Mouse (Mus musculus): ENCODE results near the gene Chrna3.

The Chrna3 gene

DNA sequence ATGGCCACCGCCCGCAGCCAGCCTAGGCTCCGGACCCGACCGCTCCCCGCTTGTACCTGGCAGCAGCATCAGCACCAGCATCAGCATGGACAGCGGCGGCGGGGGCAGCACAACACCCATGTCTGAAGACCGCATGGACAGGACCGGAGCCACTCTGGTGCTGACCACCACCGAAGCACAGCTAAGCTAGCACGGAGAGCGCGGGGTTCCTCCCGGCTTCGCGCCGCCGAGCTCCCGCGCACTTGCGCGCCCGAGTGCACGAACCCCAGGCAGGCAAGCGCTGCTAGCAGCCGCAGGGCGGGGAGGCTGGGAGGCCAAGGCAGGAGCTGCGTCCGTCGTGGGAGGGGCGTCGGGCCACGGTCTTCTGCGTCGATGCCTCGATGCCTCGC is at the start of gene Chrna3:
Gene Chrna3, minus strand, starts transcription at position 288 of the 389 bp plus-strand sequence.
- no peak for DNase-seq (ENCODE audit: low read depth, low spot score)

DNA sequence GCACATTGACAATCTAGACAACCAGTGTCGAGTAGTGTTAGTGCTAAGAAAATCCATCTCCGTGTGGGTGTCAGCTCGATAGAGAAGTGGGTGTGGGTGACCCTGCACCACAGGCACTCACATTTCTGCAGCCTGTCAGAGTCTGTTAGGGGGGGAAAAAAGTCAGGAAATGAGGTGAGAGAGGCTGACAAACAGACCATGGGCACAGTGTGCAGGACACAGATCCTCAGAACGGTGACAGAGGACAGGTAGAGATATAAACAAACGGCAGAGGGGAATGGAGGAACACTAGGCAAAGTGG is 41.6 kb upstream of the Chrna3 start:
- DNase-seq (ENCODE audit: low read depth, low spot score): no peak

- no peak for DNase-seq (ENCODE audit: low read depth, low spot score)
Observed at GRCm38 (mm10) chr9:55067260-55067964, 41.0 kb upstream of the Chrna3 start.

DNA sequence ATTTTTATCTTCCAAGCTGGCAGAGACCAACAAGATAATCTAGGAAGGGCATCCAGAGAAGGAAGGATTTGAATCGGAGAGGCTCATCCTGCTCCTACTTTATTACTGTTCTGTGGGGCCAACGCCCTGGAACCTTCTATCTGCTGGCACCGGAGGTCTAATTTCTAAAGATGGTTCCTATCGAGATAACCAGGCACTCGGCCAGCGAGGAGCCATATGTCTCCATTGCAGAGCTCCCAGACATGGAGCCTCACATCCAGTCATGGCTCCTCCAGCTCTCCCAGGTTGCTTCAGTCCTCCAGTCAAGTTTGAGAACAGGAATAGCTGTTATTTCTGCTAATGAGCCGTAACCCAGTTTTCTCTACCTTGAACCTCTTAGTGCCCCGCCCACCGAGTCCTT is 38.9 kb upstream of the Chrna3 start:
- no peak for DNase-seq (ENCODE audit: low read depth, low spot score)

DNA sequence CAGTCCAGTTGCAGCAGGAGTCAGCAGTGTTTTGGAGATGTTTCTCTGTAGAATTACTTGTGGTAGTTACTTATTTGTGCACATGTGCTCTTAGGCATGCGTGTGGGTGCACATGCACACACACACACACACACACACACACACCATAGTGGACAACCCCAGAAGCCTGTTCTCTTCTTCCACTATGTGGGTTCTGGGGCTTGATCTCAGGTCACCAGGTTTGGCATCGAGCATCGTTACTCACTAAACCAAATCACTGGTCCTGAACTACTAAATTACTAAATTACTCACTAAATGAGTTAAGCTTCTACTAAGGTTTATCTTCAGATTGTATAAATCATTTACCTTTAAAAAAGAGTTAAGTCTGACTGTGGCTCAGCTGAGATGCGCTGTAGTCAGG is 31.7 kb upstream of the Chrna3 start:
- DNase-seq (ENCODE audit: low read depth, low spot score): no peak

- no peak for DNase-seq (ENCODE audit: low read depth, low spot score)
Observed at GRCm38 (mm10) chr9:55055386-55055930, 29.1 kb upstream of the Chrna3 start.

DNA sequence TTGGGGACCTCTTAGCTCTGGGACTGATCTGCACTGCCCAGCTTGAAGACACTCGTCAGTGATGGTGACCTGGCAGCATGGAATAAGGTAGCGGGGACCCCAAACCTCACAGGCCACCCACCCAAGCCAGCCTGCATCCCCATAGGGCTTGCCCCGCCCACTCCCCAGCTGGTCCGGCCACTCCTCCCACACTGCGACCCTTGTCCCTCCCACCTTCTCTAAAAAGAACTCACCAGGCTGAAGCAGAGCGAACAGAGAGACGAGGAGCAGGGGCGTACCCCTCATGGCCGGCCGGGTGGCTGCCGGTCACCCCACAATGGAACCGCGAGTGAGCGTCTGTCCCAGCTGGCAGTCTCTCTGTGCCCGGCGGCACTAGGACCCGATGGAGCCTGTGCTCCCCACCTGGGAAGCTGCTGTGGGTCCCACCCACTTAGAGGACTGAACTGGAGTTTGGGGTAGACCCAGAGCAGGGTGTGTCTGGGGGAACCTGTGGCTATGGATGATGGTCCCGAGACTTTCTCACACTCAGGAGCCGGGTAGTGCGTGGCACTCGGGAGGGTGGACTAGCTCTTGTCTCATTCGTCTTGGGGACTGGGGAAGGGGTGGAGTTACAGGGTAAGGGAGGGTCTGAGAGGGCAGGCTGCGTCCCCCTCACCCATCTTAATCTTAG is 22.0 kb upstream of the Chrna3 start, which contains the start of gene Chrnb4:
Gene Chrnb4, minus strand, starts transcription at position 569 of the 670 bp plus-strand sequence.
- DNase-seq (ENCODE audit: low read depth, low spot score): no peak

DNA sequence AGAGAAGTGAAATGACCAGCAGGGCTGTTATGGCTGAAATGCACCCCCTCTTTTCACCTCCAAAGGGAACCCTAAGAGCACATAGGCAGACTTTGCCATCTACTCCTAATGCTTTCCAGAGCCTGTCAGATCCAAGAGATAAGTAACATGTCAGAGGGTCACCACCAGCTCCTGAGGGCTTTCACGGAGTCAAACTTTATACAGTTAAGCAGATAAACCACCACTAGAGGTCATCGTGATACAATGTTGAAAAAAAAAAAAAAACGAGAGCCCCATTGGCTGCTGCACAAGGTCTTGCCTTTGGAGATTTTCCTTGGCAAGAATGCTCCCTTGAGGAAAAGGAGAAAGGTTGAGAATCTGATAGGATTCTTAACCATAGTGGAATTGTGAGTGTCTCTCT is 20.4 kb upstream of the Chrna3 start:
- DNase-seq (ENCODE audit: low read depth, low spot score): no peak

DNA sequence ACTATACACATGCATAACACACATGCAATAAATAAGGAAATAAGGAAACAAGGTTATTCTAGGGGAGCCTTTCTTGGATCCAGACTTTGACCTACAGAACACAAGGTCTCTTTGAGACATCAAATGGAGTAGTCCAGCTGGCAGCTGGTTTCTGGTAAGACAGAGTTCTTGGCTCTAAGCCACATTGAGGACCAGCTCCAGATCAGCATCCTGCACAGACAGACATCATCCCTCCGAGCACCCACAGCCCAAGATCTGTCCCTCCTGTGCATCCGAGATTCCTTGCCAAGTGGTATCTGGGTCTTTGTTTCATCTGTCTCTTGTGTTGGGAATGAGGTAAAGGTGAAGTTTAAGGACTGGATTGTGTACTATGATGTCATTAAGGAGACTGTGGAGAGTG is 18.6 kb upstream of the Chrna3 start:
- no peak for DNase-seq (ENCODE audit: low read depth, low spot score)

GRCm38 (mm10) chr9:55043688-55044087 is 17.3 kb upstream of the Chrna3 start:
- DNase-seq (ENCODE audit: low read depth, low spot score): no peak

DNA sequence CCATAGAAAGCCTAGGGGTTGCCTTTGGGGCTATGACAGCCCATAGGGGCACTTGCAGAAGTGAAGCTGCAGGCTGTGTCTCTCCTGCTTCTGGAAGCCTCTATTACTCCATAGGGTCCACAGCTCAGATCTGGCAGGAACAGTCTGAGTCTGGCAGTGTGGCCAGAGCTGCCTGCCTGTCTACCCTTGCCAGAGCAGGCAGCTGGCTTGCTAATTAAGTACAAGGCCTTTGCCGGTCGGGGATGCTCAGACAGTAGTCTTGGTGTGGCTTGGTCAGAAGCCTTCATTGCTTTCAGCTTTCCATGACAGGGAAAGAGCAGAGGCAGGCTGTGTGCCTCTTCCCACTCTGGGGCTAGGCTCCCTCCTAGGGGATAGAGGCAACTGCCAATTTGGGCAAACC is 15.0 kb upstream of the Chrna3 start:
- no peak for DNase-seq (ENCODE audit: low read depth, low spot score)

GRCm38 (mm10) chr9:55039983-55040382 is 13.6 kb upstream of the Chrna3 start:
- DNase-seq (ENCODE audit: low read depth, low spot score): no peak

DNA sequence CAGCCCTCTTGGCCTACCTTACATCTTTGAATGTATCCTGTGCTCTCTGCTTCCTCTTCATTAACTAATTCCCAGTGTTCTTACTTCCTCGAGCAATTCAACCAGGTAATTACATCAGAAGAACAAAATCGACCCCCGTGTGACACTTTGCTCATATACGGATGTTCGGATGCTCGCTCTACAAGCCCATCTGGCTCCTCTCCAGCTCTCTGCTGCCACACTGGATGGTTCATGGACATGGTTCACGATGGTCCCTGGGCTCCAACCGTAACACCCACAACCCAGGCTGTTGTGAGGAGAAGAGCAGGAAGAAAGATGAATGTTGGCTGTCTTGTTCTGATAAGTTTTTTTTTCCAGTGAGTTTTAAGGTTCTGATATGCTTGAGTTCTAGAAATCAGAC is 12.6 kb upstream of the Chrna3 start:
- no peak for DNase-seq (ENCODE audit: low read depth, low spot score)

DNA sequence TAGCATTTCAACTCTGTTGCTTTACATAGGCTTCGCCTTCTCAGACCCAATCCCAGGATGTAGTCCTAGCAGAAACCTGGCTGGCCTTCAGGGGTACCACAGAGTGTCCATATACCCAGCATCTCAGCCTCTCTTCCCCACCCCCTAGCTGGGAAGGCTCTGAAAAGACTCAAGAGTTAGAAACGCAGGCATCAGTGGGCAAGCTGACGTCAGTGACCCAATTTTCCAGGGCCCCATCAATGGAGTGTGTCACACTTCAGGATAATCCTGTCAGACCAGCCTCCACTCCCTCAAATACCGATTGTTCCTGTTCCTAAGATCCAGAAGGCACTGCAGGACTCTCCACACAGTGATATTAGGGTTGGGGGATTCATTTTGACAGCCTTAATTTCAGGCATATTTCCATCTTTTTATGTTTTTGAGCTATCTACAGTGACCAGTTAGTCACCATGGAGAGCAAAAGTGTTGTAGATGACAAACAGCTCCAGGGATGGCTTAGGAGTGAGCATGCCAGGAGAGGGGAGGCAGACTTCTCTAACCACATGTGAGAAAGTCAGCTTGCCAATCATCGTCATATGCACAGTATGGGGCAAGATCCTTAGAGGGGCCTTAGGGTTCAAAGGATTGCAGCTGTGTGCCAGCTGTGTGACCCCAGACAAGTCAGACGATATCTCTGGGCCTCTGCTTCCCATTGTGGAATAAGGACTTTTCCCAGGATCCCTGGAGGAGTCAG is 5.2 kb upstream of the Chrna3 start:
- no peak for DNase-seq (ENCODE audit: low read depth, low spot score)

- DNase-seq (ENCODE audit: low read depth, low spot score): no peak
Observed at GRCm38 (mm10) chr9:55025534-55026274, 658 bp downstream of the Chrna3 start.

DNA sequence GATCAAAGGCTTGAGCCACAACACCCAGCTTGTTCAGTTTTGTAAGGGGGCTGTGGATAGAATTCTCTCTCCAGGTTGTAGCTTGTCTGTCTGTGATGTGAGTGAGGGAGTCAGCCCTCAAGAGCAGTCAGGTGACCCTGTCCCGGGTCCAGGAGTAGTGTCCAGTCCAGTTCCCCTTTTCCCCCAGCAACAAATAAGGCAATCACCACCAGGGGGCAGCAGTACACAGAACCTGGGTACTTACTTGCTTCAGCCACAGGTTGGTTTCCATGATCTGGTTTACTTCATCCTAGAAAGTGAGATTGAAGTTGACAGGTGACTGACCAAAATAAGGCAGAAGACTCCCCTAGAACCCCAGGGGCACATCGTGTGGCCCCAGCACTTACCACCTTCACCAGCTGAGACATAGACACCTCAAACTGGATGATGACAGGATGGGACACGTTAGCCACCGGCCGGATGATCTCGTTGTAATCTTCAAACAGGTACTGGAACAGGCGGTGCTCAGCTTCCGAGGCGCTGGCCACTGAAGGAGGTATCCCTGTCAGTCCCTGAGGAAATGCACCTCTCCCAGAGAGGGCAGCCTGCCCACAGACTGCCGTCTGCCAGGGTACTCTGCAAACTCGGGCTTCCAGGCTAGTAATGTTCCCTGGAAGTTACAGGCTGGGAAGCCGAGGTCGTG is 2.3 kb downstream of the Chrna3 start:
- no peak for DNase-seq (ENCODE audit: low read depth, low spot score)

DNA sequence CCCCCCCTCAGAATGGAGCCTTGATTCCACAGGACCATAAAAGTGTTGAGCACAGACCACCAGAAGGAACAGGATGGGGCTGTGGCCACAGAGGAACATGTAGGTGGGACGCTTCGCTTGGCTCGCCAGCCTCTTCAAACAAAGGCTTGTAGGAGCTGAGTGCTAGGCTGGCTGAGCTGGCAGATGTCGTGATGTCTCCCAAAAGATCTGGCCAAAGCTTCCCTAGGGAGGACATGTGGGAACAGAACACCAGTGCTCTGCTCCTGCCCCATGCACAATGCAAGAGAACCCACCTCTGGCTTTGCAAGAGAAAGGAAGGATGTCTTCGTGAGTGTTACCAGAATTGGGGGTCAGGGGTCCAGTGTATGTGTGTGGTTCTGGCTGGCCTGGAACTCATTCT is 3.0 kb downstream of the Chrna3 start:
- DNase-seq (ENCODE audit: low read depth, low spot score): no peak

DNA sequence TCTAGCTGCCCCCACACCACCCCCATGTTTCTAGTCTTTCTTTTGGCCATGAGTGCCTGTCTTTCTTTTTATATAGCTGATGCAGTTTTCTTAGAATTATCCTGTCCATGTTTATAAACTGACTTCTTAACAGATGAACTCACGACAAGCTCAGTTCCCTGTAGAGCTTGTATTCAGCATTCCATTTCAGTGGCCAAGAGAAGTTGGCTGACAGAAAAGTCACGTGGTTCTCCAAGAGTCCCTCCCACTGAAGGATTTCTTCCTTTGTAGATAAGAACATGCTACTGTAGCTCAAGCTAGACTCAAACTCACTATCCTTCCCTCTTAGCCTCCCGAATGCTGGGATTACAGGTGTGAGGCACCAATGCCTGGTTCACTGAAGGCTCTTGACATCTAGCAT is 9.4 kb downstream of the Chrna3 start:
- no peak for DNase-seq (ENCODE audit: low read depth, low spot score)

- no peak for DNase-seq (ENCODE audit: low read depth, low spot score)
Observed at GRCm38 (mm10) chr9:55010588-55011350, 15.6 kb downstream of the Chrna3 start.

DNA sequence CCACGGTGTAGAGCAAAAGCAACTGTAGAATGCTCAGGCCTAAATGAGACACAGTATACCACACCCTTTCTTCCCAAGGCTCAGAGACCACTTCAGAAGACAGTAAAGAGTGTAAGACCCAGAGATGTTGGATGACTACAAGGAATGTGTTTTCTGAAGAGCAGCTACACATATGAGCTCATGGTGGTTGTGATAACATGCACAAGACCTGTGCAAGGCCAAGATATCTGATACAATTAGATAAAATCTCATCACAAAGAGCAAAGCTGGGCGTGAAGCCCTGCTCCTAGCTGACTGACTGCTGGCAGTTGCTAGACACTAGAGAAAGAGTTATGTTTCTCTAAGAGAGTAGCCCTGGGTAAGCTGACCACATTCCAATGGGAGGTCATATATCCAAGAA is 16.7 kb downstream of the Chrna3 start:
- DNase-seq (ENCODE audit: low read depth, low spot score): no peak

DNA sequence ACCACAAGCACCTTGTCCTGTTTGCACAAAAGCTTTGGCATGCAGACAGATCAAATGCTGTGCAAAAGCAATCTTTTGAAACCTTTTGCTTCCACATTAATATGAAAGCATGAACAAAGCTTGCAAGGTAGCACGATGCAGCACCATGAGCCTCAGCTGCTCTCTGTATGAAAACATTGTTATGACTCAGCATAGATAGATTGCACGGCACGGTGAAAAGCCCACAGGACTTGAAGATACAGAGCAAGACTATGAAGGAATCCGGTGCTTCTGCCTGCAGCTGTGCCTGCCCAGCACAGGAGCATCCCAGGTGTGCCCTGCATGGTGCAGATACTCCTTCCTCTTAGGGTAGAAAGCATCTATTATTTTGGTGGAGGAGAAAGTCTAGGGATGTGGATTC is 22.8 kb downstream of the Chrna3 start:
- DNase-seq (ENCODE audit: low read depth, low spot score): no peak

Measured in WW6 (cell line).